Mouse (Mus musculus) right cerebral cortex, adult 2 months (tissue): ENCODE data around the gene Procr.
A peak's percentile ranks its signal among the peaks of the same experiment; 100 is the strongest.

Source experiments
- DNase-seq, 2 experiments: peaks; one replicate each; pipeline ENCODE4 v3.0.0; 2021 to 2022; ENCODE audit warnings: low spot score in 2 of 2

Gene Procr

DNA sequence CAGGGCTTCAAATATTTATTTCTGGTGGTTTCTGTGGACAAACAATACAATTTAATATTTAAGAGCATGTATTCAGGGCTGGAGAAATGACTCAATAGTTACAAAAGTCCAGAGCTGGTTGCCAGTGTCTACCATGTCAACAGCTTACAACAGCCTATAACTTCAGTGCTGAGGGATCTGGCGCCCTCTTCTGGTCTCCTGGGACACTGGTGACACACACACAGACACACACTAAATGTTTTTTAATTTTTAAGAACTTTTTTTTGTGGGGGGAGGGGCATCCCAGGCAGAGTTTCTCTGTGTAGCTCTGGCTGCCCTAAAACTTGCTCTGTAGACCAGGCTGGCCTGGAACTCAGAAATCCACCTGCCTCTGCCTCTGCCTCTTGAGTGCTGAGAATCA, 4.8 kb downstream of the Procr start:
- no peak for DNase-seq

DNA sequence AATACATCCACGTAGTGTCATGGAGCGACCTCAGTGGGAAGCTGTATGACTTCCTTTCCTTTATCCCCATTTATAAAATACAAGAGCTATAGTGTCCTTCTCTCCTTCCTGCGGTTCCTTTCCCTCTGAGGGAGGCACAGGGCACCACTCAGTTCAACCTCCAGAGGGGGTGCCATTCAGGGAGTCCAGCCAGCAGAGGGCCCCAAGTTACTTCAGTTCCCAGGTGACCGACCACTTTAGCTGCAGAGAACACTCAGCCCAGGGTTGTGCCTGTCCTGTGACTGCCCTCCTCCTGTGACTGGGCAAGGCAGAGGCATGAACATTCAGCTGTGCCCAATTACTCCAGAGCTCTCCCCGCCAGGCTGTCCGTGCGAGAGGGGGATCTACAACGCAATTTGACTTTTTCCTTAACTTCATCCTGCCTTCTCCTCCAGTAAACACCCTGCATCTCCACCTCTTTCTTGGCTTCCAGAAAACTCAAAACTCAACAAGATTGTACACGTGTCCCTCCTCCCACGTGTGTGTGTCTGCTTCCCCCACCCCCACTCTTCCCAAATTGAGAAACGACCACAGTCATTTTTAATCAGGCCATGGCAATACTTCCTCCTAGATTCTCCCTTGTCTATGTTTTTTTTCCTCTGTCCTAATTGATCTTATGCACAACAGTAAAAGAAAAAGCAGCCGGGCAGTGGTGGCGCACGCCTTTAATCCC, 6.1 kb downstream of the Procr start:
- DNase-seq, result no peak

DNA sequence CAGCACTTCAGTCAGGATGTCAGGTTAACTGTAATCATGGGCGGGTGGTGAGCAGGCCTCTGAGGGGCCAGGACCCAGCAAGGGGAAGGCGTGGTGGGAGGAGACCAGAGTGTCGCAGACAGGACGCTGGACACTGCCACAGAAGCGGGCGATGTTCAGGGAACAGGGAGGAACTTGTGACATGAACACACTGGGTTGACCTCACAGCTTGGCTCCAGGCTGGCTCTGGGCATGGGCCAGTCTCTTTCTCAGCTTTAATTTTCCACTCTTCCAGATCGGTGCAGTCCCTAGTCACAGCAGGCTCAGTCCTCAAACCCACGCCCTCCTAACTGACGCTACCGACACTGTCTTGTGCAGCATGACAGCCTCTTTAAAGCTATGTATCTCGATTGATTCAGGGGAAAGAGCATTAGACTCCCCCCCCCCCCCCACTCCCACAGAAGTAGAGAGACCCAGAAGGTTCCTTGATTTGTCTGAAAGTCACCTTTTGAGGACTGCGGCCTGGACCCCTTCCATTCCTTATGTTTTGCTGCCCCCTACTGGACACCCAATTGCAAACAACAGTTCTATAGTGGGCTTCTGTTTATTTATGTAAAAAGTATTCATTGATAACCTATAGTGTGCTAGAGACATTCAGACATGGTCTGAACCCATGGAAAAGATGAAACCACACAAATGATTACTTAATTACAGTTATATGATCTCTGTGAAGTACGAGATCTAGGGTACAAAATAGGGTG, 13.9 kb downstream of the Procr start:
- peak; percentile 61 to 83 for DNase-seq

DNA sequence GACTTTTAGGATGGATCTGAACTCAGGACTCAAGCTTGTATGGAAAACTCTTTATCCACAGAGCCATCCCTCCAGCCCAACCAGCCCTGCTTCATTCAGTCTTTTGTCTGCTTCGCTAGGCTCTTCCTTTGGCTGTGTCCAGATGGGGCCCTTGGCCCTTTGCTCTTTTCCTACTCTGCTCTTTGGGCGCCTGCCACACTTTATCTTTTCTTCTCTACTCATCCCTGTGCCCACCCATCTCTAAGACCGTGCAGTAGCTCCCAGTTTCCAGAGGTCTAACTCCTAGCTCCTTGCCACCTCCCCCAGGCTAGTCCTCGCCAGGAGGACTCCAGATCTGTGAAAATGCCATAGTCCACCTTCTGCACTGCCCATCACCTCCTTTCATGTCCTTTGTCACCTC, 22.7 kb downstream of the Procr start:
- DNase-seq, result no peak

DNA sequence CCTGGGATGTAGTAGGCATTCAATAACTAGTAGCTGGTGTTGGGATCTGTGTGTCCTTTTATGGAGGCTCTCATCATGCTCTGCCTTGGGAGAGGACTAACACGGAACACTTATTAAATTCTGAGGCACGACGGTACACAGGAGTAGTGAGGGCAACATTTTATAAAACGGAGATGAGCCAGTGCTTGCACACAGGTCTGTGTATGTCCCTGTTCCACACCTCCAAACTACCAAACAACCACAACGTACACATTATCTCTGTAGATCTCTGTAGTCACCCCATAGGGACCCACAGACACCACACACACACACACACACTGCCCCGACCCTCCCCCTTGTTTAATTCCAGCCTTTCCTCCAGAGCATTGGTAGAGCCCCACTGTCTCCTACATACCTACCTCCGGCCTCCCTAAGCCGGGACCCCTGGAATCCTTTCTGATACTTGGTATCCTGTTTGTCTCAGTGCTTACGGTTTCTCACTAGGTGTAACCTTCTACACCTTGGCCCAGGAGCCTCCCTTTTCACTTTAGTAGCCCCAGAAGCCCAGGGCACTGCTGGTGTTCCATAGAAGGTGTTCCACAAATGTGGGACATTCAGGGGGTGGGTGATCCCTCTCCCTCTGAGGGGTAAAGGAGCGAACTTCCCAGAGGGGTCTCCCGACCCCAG, 23.5 kb downstream of the Procr start:
- DNase-seq, result no peak

DNA sequence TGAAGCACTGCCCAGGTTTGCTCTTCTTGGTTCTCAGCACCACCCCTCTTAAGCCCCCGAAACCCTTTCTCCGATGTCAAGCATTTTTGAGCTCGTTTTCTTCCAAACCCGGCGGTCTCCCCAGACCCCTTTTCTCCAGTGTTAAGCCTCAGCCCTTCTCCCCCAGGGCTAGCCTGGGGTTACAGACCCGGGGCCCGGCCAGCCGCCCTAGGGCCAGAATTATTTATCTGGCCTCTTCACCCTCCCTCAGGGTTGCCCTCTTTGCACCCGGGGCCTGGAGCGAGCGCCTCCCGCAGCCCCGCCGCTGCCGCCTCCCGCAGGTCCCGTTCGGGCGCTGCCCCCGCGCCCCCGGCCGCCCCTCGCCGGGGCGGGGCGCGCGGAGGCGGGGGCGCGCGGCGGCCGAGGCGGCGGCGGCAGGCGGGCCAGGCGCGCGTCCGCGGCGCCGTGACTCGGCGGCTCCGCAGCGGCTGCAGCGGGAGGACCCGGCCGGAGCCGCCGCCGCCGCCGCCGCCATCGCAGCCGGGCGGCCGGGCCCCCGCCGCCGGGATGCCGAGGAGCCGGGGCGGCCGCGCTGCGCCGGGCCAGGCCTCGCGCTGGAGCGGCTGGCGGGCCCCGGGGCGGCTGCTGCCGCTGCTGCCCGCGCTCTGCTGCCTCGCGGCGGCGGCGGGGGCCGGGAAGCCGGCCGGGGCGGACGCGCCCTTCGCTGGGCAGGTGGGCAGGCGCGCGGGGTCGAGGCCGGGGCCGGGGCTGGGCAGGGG, 24.2 kb downstream of the Procr start, which contains the start of gene Mmp24:
TSS of gene Mmp24 (plus strand) at position 416 of the 758 bp plus-strand sequence.
- DNase-seq, result no peak

DNA sequence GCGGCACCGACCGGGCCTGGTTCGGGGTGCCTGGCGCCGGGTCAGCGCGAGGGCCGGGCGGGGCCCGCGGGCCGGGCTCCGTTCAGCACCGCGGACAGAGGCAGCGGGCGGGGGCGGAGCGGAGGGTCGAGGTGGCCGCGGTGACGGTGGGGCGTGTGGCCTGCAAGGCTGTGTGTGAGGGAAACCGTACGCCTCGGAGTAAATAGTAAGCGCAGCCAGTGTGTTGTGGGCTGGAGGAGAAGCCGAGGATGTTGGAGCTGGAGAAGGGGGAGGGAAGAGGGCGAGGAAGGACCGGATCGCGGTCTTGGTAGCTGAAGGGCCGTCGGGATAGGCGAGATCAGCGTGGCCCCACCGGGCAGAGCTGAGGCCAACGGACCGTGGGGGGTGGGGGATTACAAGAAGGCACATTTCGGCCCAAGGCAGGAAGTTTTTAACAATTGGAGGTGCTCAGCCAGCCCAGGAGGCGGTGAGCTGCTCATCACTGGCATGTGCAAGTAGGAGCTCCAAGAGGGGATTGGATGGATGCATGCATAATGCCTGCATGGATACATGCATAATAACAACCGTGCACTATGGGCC, 24.9 kb downstream of the Procr start:
- DNase-seq, result peak; percentile 44

DNA sequence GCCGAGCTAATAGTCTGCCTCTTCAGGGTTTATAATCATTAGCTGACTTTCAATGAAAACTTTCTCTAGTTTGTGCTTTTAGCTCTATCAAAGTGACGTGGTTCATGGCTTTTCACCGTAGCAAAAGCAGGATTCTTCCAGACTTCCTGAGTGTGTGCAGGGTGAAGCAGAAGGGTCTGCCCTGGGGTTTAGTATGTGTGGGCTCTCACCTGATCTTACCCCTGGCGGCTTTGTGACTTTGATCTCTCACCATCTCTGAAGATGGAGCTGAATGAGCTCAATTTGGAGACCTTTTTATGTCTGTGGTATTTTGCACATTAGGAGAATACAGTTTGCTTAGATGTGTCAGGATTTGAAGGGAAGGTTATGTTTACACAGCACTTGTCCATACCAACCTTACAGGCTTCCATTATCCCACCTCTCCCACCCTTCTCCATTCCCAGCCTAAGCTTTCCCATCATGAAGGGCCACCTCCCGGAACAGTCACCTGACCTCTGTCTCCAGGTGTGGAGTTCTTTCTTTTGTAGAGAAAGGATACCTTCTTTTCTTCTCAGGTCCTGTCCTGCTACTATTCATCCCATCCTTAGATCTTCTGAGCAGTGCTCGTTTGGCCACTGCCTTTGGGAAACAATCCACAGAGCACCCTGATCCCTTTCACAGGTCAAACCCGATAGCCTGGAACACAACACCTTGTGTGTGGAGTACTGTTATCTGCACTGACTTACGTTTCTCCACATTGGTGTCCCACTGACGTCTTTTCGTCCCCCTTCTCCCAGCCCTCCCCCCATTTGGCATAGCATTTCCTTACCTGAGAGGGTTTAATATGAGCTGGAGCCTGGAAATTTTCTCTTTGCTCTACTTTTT, 26.1 kb downstream of the Procr start:
- DNase-seq, result no peak

DNA sequence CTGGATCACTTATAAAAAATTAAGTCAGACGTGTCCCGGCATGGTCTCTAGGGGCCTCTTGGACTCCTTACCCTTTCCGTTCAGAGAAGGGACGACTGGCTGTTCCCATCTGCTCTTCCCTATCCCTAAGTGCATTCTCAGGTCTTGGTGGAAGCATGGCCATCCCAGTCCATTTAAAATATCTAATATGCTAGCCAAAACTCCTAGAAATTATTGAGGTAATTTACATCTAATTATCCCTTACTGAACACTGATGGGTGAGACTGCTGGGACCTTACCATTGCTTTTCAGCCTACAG, 26.7 kb downstream of the Procr start:
- DNase-seq, result no peak

DNA sequence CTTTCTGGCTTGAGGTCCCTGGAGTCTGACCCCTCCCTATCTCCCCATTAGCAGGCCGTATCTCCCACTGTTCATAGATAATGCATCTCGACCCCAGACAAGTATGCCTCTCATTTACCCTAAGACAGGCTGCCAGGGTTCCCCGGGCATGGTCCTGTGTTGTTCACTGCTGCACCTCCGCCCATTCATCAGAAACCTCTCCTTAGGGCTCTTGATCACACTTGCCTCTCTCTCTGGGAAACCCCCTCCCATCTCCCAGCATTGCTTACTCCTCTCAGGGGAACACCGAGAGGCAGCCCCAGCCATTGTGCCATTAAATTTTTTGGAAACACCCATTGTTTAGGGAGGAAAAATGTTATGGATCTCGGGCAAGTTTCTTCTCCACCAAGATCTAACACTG, 27.1 kb downstream of the Procr start:
- no peak for DNase-seq

DNA sequence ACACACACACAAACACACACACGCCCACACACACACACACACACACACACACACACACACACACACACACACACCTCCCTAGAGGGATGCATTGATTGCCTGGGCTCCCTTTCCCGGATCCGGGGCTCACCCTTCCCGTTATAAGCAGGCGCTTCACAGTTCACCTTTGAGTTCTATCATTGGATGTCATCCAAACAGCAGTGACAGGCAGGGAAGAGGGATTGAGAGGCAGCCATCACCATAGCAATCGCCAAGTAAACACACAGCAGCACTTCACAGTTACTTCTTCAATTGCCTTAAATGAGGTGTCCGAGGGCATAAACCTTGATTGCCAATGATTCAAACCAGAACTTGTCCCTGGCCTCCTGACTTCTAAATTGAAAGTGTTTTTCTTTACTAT, 28.1 kb downstream of the Procr start:
- no peak for DNase-seq

DNA sequence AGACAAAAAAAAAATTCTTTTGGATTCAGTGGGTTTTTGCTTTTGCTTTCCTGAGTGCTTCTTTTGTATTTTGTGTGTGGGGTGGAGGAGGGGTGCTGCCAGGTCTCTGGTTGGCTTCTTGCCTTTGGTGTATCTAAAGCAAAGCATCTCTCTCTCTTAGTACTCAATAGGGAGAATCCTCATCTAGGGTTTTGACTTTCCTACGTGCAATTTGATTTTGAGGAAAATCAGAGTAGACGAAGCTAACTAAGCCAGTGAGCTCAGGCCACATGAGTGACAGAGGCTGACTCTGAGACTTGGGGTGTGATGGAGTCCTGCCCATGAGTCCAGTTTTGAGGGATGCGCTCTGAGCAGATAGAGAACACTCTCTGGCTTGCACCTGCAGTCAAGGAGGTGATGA, 28.6 kb downstream of the Procr start:
- no peak for DNase-seq

DNA sequence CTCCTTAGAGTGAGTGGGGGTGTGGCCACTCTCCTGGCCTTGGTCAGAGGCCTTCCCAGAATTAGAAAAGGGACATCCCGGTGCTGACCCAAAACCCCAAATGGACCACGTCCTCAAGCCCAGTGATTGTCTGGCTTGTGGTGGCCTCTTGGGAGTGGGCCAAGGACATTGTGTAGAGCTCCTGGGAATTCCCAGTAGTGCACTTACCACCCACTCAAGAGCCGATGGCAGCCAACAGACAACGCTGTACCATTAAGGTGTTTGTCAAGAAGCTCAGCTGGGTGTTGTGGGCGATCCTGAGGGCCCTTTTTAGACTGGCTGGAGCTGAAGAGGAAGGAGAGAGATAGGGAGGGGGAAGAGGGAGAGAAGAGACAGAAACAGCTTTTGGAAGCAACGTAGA, 33.6 kb downstream of the Procr start:
- peak; percentile 67 to 72 for DNase-seq

DNA sequence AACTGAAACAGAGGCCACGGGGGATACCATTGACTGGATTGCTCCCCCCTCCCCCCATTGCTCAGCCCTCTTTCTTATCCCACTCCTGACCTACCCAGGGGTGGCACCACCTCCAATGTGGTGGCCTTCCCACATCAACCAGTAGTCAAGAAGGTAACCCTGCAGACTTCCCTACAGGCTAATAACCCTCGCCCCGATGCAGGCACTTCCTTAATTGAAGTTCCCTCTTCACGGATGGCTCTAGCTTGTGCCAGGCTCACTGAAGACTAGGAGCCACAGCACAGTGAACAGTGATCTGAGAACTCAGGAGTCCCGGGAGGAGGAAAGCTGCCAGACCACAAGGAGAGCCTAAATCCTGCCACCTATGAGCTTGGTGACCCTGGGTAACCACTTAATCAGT, 36.0 kb downstream of the Procr start:
- DNase-seq, result no peak

DNA sequence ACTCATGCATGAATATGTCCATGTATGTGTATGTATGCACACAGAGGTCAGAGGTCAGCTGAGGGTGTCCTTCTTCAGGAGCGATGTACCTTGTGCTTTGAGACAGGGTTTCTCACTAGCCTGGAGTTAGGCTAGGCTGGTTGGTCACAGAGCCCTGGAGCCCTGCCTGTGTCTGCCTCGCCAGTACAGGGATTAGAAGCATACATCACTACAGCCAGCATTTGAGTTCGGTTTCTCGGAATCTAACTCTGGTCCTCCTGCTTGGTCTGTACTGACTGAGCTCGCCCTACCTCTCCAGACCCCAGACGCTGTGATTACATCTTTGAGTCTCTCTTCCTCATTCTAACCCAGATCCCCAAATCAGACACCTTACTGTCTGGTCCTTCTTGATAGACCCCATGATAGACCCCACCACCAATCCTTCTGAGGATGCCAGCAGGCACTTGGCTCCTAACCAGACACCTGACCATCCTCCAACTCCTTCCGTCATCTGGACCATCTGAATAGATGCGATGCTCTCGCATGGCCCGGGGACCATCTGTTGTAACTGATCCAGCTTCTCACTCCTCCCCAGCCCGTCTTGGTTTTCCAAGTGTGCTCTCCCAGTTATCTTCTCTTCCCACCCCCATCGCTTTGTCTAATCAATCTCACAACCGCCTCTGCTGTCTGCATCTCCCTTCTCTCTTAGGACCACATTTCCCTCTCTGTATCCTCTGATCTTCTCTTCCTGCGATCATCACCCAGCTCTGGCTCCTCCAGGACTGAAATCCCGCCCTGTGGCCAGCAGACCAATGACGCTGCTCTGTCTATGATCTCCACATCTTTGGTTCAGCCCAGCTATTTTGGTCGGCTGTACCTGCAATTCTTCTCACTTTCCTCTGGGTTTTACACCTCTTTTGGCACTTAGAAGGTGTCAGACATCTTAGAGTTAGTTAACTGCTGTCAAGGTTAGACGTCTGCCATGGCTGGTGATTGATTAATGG, 37.3 kb downstream of the Procr start:
- DNase-seq, result no peak

DNA sequence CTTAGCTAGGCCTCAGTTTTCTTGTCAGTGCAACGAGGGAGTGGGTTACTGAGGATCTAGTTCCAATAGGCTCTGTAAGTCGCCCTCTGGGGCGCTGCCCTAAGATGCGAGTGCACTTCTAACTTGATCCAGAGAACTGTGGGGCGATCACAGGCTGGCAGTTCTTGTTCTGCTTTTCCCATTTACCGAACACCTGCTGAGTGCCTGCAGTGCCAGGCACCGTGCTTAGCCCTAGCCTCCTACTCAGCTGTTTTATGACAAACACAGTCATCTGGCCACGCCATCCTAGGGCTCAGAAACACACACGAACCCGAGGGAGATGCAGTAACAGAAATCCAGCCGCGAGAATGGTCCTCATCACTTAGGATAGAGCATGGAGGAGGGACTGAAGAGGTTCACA, 42.0 kb downstream of the Procr start:
- DNase-seq, result no peak

DNA sequence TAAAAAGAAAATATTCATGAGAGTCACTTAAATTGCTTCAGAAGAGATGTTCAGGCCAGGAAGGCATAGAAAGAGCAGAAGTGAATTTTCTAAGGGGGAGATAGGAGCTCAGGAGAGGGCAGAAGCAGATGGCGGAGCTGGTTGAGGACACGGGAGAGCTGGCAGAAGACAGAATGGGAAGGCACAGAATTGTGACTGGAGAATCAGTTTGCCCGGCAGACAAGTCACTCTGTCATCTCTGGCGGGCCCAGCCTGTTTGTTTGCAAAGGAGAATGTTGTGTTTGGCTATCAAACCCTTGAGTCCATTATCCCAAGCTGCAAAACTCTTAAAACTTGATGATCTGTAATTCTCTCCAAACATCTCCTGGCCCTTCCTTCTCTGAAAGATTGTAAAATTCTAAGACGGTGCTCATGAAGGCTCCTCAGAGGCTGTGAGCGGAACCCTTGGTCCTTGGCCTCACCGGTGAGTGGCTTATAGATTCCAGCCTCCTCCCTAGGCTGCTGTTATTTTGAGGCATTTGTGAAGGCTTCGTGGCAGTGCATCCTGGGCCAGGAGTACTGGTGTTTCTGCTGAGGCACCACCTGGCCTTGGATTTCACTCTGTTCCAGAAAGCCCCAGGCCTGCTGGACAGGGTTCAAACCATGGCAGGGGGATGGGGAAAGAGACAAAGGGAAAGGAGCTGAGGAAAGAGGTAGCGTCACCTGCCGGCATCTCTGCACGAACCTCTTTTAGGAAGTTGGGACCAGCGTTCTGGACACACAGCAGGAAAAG, 43.9 kb downstream of the Procr start:
- DNase-seq, result no peak

DNA sequence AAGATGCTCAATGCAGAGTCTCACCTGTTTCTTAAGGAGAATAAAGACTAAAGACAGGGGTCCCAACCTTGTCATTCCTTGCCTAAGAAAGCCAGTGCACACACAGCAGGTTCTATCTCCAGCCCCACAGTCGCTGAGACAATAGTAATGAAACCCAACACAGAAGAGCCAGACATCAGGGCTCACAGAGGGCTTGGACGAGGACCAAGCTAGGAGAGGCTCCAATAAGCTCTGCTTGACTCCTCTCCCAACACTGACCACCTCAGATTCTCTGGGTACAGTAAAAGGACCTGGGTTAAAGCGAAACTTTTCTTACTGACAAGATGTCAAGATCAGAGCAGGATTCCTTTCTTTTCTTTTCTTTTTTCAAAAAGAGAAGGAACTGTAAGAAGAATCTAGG, 47.7 kb downstream of the Procr start:
- DNase-seq, result no peak

DNA sequence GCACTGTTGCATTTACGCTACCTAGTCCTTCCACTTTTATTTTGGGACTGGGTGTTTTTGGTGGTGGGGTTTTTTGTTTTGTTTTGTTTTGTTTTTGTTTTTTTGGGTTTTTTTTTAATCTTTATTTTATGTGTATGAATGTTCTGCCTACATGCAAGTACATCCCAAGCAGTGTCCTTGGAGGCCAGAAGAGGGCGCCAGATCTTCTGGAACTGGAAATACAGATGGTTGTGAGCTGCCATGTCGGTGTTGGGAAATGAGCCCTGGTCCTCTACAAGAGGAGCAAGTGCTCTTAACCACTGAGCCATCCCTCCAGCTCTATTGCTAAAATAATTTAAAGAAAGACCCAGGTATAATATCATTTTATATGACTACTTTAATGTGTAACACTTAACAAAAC, 51.8 kb downstream of the Procr start:
- DNase-seq, result no peak
